Mouse (Mus musculus) left cerebral cortex, postnatal 25 days (tissue): ENCODE results near the gene Col13a1. TPM values are rescaled to one million over a fixed set of nuclear protein-coding genes. Genes with fewer than 3 reads are reported as not detected.

Experiments
- DNase-seq, 2 experiments: peaks; one replicate each; pipeline ENCODE4 v3.0.0; 2022; ENCODE audit warnings: low spot score in 2 of 2, mixed read lengths in 1 of 2
- intact Hi-C: fragments of 180-260 bp; cut with DNase I; formaldehyde crosslinking; loops from one replicate; pipeline ENCODE4 v1.15.1; 2025
- total RNA-seq, 2 experiments: library from RNA; stranded (reverse); gene quantifications; 2 replicates each; pipeline ENCODE4 v1.2.3; 2021

Col13a1 gene
- total RNA-seq, 2 experiments from 2014 or later = 1.1 to 1.3 TPM

GRCm38 (mm10) chr10:61793015-61793414, 185.9 kb downstream of the Col13a1 start:
- intact Hi-C loops = no loop called here
- no peak for DNase-seq

- intact Hi-C loops = no loop called here
- no peak for DNase-seq
These were observed 190.4 kb downstream of the Col13a1 start for GRCm38 (mm10) chr10:61788499-61788898.

Other genes starting within 250 kb of the Col13a1 start
- gene H2afy2, start 195.0 kb downstream of the Col13a1 start, total RNA-seq = 10 to 100 TPM; 25.1 to 28.5 TPM
- not detected for gene Neurog3, start 154.0 kb upstream of the Col13a1 start, total RNA-seq
- gene Fam241b, start 164.8 kb upstream of the Col13a1 start, total RNA-seq = 10 to 100 TPM; 53.0 to 54.6 TPM